Mouse (Mus musculus) liver, embryonic 15.5 days (tissue): Measurements from ENCODE around the gene E130309D02Rik. TPM values are rescaled to one million over a fixed set of nuclear protein-coding genes. Genes with fewer than 3 reads are reported as not detected.

Experiments
- ATAC-seq: fragments of 200-750 bp; cut with Nextera tagmentation; 2 replicates; pipeline ENCODE4 v1.8.0; 2017; ENCODE audit warnings: moderate number of reproducible peaks, mild to moderate bottlenecking, moderate library complexity; ENCODE audit not compliant: insufficient read depth
- H3K27ac ChIP-seq: fragments of 300-500 bp; sonication (generic); replicated peaks from 2 replicates; pipeline ENCODE4 v1.5.1; 2015; ENCODE audit warnings: mild to moderate bottlenecking, inconsistent platforms
- H3K27me3 ChIP-seq: fragments of 300-500 bp; sonication (generic); 2 replicates; pipeline ENCODE4 v1.6.1; 2015; ENCODE audit warnings: mild to moderate bottlenecking, inconsistent platforms
- H3K36me3 ChIP-seq: fragments of 300-500 bp; sonication (generic); replicated peaks from 2 replicates; pipeline ENCODE4 v1.6.1; 2015; ENCODE audit warnings: moderate library complexity, mild to moderate bottlenecking, inconsistent platforms
- H3K4me1 ChIP-seq: fragments of 300-500 bp; sonication (generic); replicated peaks from 2 replicates; pipeline ENCODE4 v1.6.1; 2015; ENCODE audit warnings: inconsistent platforms
- H3K4me2 ChIP-seq: fragments of 300-500 bp; sonication (generic); 2 replicates; pipeline ENCODE4 v1.6.1; 2015; ENCODE audit warnings: moderate library complexity, mild to moderate bottlenecking, inconsistent platforms
- H3K4me3 ChIP-seq: fragments of 300-500 bp; sonication (generic); replicated peaks from 2 replicates; pipeline ENCODE4 v1.5.1; 2015; ENCODE audit warnings: mild to moderate bottlenecking, inconsistent platforms
- H3K9ac ChIP-seq: fragments of 300-500 bp; sonication (generic); 2 replicates; pipeline ENCODE4 v1.6.1; 2015; ENCODE audit warnings: moderate library complexity, mild to moderate bottlenecking, inconsistent platforms
- H3K9me3 ChIP-seq: fragments of 300-500 bp; sonication (generic); replicated peaks from 2 replicates; pipeline ENCODE4 v1.6.1; 2016; ENCODE audit warnings: inconsistent platforms
- WGBS: fragments of 180-500 bp; shearing (Covaris S2); methylation state at CpG from one replicate; pipeline ENCODE4 v1.1.7; 2015; ENCODE audit warnings: mixed read lengths; ENCODE audit not compliant: insufficient replicate concordance; 5-methylcytosine and 5-hydroxymethylcytosine counted together
- polyA plus RNA-seq: library from polyadenylated mRNA; unstranded; fragments of >200 nt; fragmentation: Nextera tagmentation; extraction: Ambion mirVana; gene quantifications from 2 replicates; pipeline ENCODE4 v1.2.1, GENCODE M21; 2015

Gene E130309D02Rik
- polyA plus RNA-seq, 1 experiment from 2014 or later = 21.8 TPM

- Histone ChIP-seq H3K27ac (no peak overlapping the region), H3K4me1 (peaks cover 5% of the 10 kb centered on the region), H3K27me3 (peaks cover 15% of the 10 kb centered on the region), H3K9ac (no peak overlapping the region), H3K36me3 (no peaks in the 10 kb centered on the region), H3K4me2 (no peak overlapping the region), H3K4me3 (no peak overlapping the region), H3K9me3 (no peaks in the 10 kb centered on the region)
- no peak for ATAC-seq
- 14% methylated on average over 1 of the region's 1 CpGs for WGBS
These were observed 49.8 kb downstream of the E130309D02Rik start for GRCm38 (mm10) chr5:143265409-143265808.

- WGBS = 76% methylated on average over 10 of the region's 10 CpGs
- ATAC-seq = no peak
- Histone ChIP-seq H3K4me3 (no peak overlapping the region), H3K9ac (no peak overlapping the region), H3K4me2 (no peak overlapping the region), H3K36me3 (no peaks in the 10 kb centered on the region), H3K27me3 (peaks cover 10% of the 10 kb centered on the region; the same call in 1 of the 2 replicates), H3K4me1 (no peaks in the 10 kb centered on the region; the same call in 1 of the 2 replicates), H3K9me3 (no peaks in the 10 kb centered on the region), H3K27ac (no peak overlapping the region)
These were observed 50.5 kb downstream of the E130309D02Rik start for GRCm38 (mm10) chr5:143264689-143265088.

- 70% methylated on average over 8 of the region's 8 CpGs for WGBS
- ATAC-seq = no peak
- H3K9ac ChIP-seq = no peak overlapping the region
- no peaks in the 10 kb centered on the region for H3K36me3 ChIP-seq
- no peak overlapping the region for H3K27ac ChIP-seq
- H3K27me3 ChIP-seq = peaks cover 21% of the 10 kb centered on the region
- H3K9me3 ChIP-seq = no peaks in the 10 kb centered on the region
- no peak overlapping the region for H3K4me3 ChIP-seq
- H3K4me1 ChIP-seq = no peaks in the 10 kb centered on the region
- H3K4me2 ChIP-seq = no peak overlapping the region
These were observed 53.5 kb downstream of the E130309D02Rik start for GRCm38 (mm10) chr5:143261636-143262035.

- no peak overlapping the region for H3K9ac ChIP-seq
- no peaks in the 10 kb centered on the region for H3K36me3 ChIP-seq
- ATAC-seq = no peak
- H3K4me1 ChIP-seq = peaks cover 13% of the 10 kb centered on the region
- no peak overlapping the region for H3K27ac ChIP-seq
- H3K4me2 ChIP-seq = no peak overlapping the region
- no peaks in the 10 kb centered on the region for H3K9me3 ChIP-seq
- H3K4me3 ChIP-seq = no peak overlapping the region
- H3K27me3 ChIP-seq = peaks cover 79% of the 10 kb centered on the region
- 56% methylated on average over 5 of the region's 5 CpGs for WGBS
These were observed 59.4 kb downstream of the E130309D02Rik start for GRCm38 (mm10) chr5:143255802-143256201.

- no peaks in the 10 kb centered on the region for H3K36me3 ChIP-seq
- peaks cover 84% of the 10 kb centered on the region for H3K27me3 ChIP-seq
- H3K4me3 ChIP-seq = no peak overlapping the region
- peaks cover 13% of the 10 kb centered on the region for H3K4me1 ChIP-seq
- ATAC-seq = no peak
- no peaks in the 10 kb centered on the region for H3K9me3 ChIP-seq
- H3K27ac ChIP-seq = no peak overlapping the region
- no peak overlapping the region for H3K4me2 ChIP-seq
- 8% methylated on average over 24 of the region's 24 CpGs for WGBS
- no peak overlapping the region for H3K9ac ChIP-seq
These were observed 60.0 kb downstream of the E130309D02Rik start for GRCm38 (mm10) chr5:143255131-143255519.

- H3K27ac ChIP-seq = no peak overlapping the region
- peaks cover 84% of the 10 kb centered on the region for H3K27me3 ChIP-seq
- H3K4me2 ChIP-seq = no peak overlapping the region
- no peak overlapping the region for H3K9ac ChIP-seq
- H3K4me1 ChIP-seq = peaks cover 13% of the 10 kb centered on the region
- no peaks in the 10 kb centered on the region for H3K36me3 ChIP-seq
- no peaks in the 10 kb centered on the region for H3K9me3 ChIP-seq
- 6% methylated on average over 66 of the region's 66 CpGs for WGBS
- no peak overlapping the region for H3K4me3 ChIP-seq
- no peak for ATAC-seq
These were observed 60.6 kb downstream of the E130309D02Rik start for GRCm38 (mm10) chr5:143254487-143255130.

- Histone ChIP-seq H3K9ac (no peak overlapping the region), H3K4me1 (peaks cover 13% of the 10 kb centered on the region), H3K27ac (no peak overlapping the region), H3K4me2 (peak overlapping the region; percentile 54), H3K27me3 (peaks cover 84% of the 10 kb centered on the region), H3K9me3 (no peaks in the 10 kb centered on the region), H3K36me3 (no peaks in the 10 kb centered on the region), H3K4me3 (peak overlapping the region; percentile 34)
- 5% methylated on average over 81 of the region's 81 CpGs for WGBS
- no peak for ATAC-seq
These were observed 61.2 kb downstream of the E130309D02Rik start for GRCm38 (mm10) chr5:143253881-143254486.

- Histone ChIP-seq H3K9me3 (no peaks in the 10 kb centered on the region), H3K4me3 (peak overlapping the region; percentile 34), H3K27me3 (peaks cover 80% of the 10 kb centered on the region), H3K4me1 (peaks cover 13% of the 10 kb centered on the region), H3K9ac (no peak overlapping the region), H3K36me3 (no peaks in the 10 kb centered on the region), H3K27ac (no peak overlapping the region), H3K4me2 (peak overlapping the region; percentile 54)
- ATAC-seq = no peak
- WGBS = 5% methylated on average over 103 of the region's 103 CpGs
These were observed 61.8 kb downstream of the E130309D02Rik start for GRCm38 (mm10) chr5:143253186-143253880.

- Histone ChIP-seq H3K4me2 (no peak overlapping the region), H3K27me3 (peaks cover 75% of the 10 kb centered on the region), H3K4me3 (no peak overlapping the region), H3K36me3 (no peaks in the 10 kb centered on the region), H3K9me3 (no peaks in the 10 kb centered on the region), H3K4me1 (peaks cover 13% of the 10 kb centered on the region), H3K9ac (no peak overlapping the region), H3K27ac (no peak overlapping the region)
- WGBS = 15% methylated on average over 18 of the region's 18 CpGs
- ATAC-seq = no peak
These were observed 62.4 kb downstream of the E130309D02Rik start for GRCm38 (mm10) chr5:143252791-143253185.

GRCm38 (mm10) chr5:143252039-143252438 is 63.1 kb downstream of the E130309D02Rik start:
- ATAC-seq = no peak
- 40% methylated on average over 6 of the region's 6 CpGs for WGBS
- Histone ChIP-seq H3K4me1 (peaks cover 13% of the 10 kb centered on the region), H3K4me2 (no peak overlapping the region), H3K4me3 (no peak overlapping the region), H3K9me3 (no peaks in the 10 kb centered on the region), H3K9ac (no peak overlapping the region), H3K27ac (no peak overlapping the region), H3K27me3 (peaks cover 67% of the 10 kb centered on the region), H3K36me3 (no peaks in the 10 kb centered on the region)
